Mouse (Mus musculus) liver, embryonic 12.5 days (tissue): ENCODE measurements around the gene Acrbp. TPM values are rescaled to one million over a fixed set of nuclear protein-coding genes. Genes with fewer than 3 reads are reported as not detected.

Experiments used
- ATAC-seq: fragments of 200-750 bp; cut with Nextera tagmentation; 2 replicates; pipeline ENCODE4 v1.8.0; 2017; ENCODE audit warnings: moderate number of reproducible peaks, mild to moderate bottlenecking, moderate library complexity
- H3K27ac ChIP-seq: fragments of 300-500 bp; sonication (generic); 2 replicates; pipeline ENCODE4 v1.5.1; 2016; ENCODE audit warnings: mild to moderate bottlenecking
- H3K27me3 ChIP-seq: fragments of 300-500 bp; sonication (generic); replicated peaks from 2 replicates; pipeline ENCODE4 v1.6.1; 2016; ENCODE audit warnings: mild to moderate bottlenecking, moderate library complexity
- H3K36me3 ChIP-seq: fragments of 300-500 bp; sonication (generic); 2 replicates; pipeline ENCODE4 v1.6.1; 2016; ENCODE audit warnings: mild to moderate bottlenecking, moderate library complexity
- H3K4me1 ChIP-seq: fragments of 300-500 bp; sonication (generic); 2 replicates; pipeline ENCODE4 v1.6.1; 2016
- H3K4me2 ChIP-seq: fragments of 300-500 bp; sonication (generic); 2 replicates; pipeline ENCODE4 v1.6.1; 2016; ENCODE audit warnings: mild to moderate bottlenecking, moderate library complexity
- H3K4me3 ChIP-seq: fragments of 300-500 bp; sonication (generic); 2 replicates; pipeline ENCODE4 v1.5.1; 2016; ENCODE audit warnings: mild to moderate bottlenecking, moderate library complexity
- H3K9ac ChIP-seq: fragments of 300-500 bp; sonication (generic); 2 replicates; pipeline ENCODE4 v1.6.1; 2016; ENCODE audit warnings: mild to moderate bottlenecking, moderate library complexity
- H3K9me3 ChIP-seq: fragments of 300-500 bp; sonication (generic); replicated peaks from 2 replicates; pipeline ENCODE4 v1.6.1; 2016; ENCODE audit warnings: mild to moderate bottlenecking, moderate library complexity
- WGBS: fragments of 180-500 bp; shearing (Covaris S2); methylation state at CpG from one replicate; pipeline ENCODE4 v1.1.7; 2016; ENCODE audit not compliant: insufficient replicate concordance; 5-methylcytosine and 5-hydroxymethylcytosine counted together
- microRNA-seq: library from miRNA; unstranded; fragments of <30 nt; microRNA quantifications from one replicate; pipeline ENCODE4, GENCODE M21; 2017
- polyA plus RNA-seq: library from polyadenylated mRNA; unstranded; fragments of >200 nt; fragmentation: Nextera tagmentation; extraction: Ambion mirVana; gene quantifications from 2 replicates; pipeline ENCODE4 v1.2.1, GENCODE M21; 2016

Gene Acrbp
- polyA plus RNA-seq, 1 experiment from 2014 or later, result 3.7 TPM

GRCm38 (mm10) chr6:125107705-125108104, 58.2 kb downstream of the Acrbp start:
- WGBS, result 86% methylated on average over 2 of the region's 2 CpGs
- H3K36me3 ChIP-seq, result peaks cover 99% of the 10 kb centered on the region
- H3K27me3 ChIP-seq, result no peaks in the 10 kb centered on the region
- H3K4me1 ChIP-seq, result peaks cover 24% of the 10 kb centered on the region
- no peaks in the 10 kb centered on the region for H3K9me3 ChIP-seq
- H3K27ac ChIP-seq, result no peak overlapping the region
- no peak for ATAC-seq
- no peak overlapping the region for H3K4me2 ChIP-seq
- no peak overlapping the region for H3K9ac ChIP-seq
- no peak overlapping the region for H3K4me3 ChIP-seq

GRCm38 (mm10) chr6:125109371-125109770, 59.9 kb downstream of the Acrbp start:
- Histone ChIP-seq H3K4me2 (no peak overlapping the region), H3K4me3 (no peak overlapping the region), H3K4me1 (peaks cover 9% of the 10 kb centered on the region), H3K9me3 (no peaks in the 10 kb centered on the region), H3K36me3 (peaks cover 100% of the 10 kb centered on the region), H3K27ac (no peak overlapping the region), H3K27me3 (no peaks in the 10 kb centered on the region), H3K9ac (no peak overlapping the region)
- no peak for ATAC-seq
- WGBS, result 90% methylated on average over 14 of the region's 14 CpGs

GRCm38 (mm10) chr6:125110927-125111326, 61.4 kb downstream of the Acrbp start:
- ATAC-seq, result no peak
- Histone ChIP-seq H3K4me3 (no peak overlapping the region), H3K9me3 (no peaks in the 10 kb centered on the region), H3K4me2 (no peak overlapping the region), H3K27ac (no peak overlapping the region), H3K9ac (no peak overlapping the region), H3K36me3 (peaks cover 98% of the 10 kb centered on the region), H3K27me3 (no peaks in the 10 kb centered on the region), H3K4me1 (no peaks in the 10 kb centered on the region)
- 89% methylated on average over 7 of the region's 7 CpGs for WGBS

GRCm38 (mm10) chr6:125112553-125112952, 63.1 kb downstream of the Acrbp start:
- Histone ChIP-seq H3K27me3 (no peaks in the 10 kb centered on the region), H3K4me1 (no peaks in the 10 kb centered on the region), H3K9ac (no peak overlapping the region), H3K27ac (no peak overlapping the region), H3K36me3 (peaks cover 98% of the 10 kb centered on the region), H3K9me3 (no peaks in the 10 kb centered on the region), H3K4me2 (no peak overlapping the region), H3K4me3 (no peak overlapping the region)
- ATAC-seq, result no peak
- 84% methylated on average over 11 of the region's 11 CpGs for WGBS

Small RNAs within 50 kb of the gene (microRNA-seq; reads per million reads assigned to microRNA genes)
- gene Mir7045, result not detected

Other genes starting within 250 kb of the Acrbp start
- 9.9 and 10.8 TPM in 2 replicates for gene Spsb2, start 241.0 kb upstream of the Acrbp start, polyA plus RNA-seq
- 630 and 674 TPM in 2 replicates for gene Tpi1, start 235.4 kb upstream of the Acrbp start, polyA plus RNA-seq
- gene Usp5, start 220.2 kb upstream of the Acrbp start, polyA plus RNA-seq, result 87.5 and 94.1 TPM in 2 replicates
- gene Cdca3, start 220.1 kb upstream of the Acrbp start, polyA plus RNA-seq, result 193 TPM in 2 replicates
- 0.29 and 0.43 TPM in 2 replicates for gene Gnb3, start 209.4 kb upstream of the Acrbp start, polyA plus RNA-seq
- gene P3h3, start 191.9 kb upstream of the Acrbp start, polyA plus RNA-seq, result 5.0 and 5.5 TPM in 2 replicates
- 0.08 and 0.17 TPM in 2 replicates for gene Gpr162, start 185.7 kb upstream of the Acrbp start, polyA plus RNA-seq
- gene Cd4, start 161.5 kb upstream of the Acrbp start, polyA plus RNA-seq, result 0.05 and 0.07 TPM in 2 replicates
- gene Lag3, start 138.0 kb upstream of the Acrbp start, polyA plus RNA-seq, result 0.32 and 0.33 TPM in 2 replicates
- gene Ptms, start 129.6 kb upstream of the Acrbp start, polyA plus RNA-seq, result 64.5 and 66.7 TPM in 2 replicates
- 178 and 187 TPM in 2 replicates for gene Mlf2, start 118.3 kb upstream of the Acrbp start, polyA plus RNA-seq
- gene Cops7a, start 84.2 kb upstream of the Acrbp start, polyA plus RNA-seq, result 88.7 and 95.2 TPM in 2 replicates
- gene Pianp, start 53.0 kb upstream of the Acrbp start, polyA plus RNA-seq, result 0.11 TPM in 1 of 2 replicates, not detected in the other
- gene Zfp384, start 40.5 kb upstream of the Acrbp start, polyA plus RNA-seq, result 6.6 and 7.2 TPM in 2 replicates
- gene Ing4, start 9.9 kb upstream of the Acrbp start, polyA plus RNA-seq, result 34.4 and 34.6 TPM in 2 replicates
- gene Lpar5, start 18.2 kb downstream of the Acrbp start, polyA plus RNA-seq, result 1.9 and 2.2 TPM in 2 replicates
- 38.3 and 40.5 TPM in 2 replicates for gene Chd4, start 46.3 kb downstream of the Acrbp start, polyA plus RNA-seq
- gene Nop2, start 82.2 kb downstream of the Acrbp start, polyA plus RNA-seq, result 83.1 and 85.3 TPM in 2 replicates
- gene Iffo1, start 95.6 kb downstream of the Acrbp start, polyA plus RNA-seq, result 6.6 and 7.3 TPM in 2 replicates
- gene Gapdh, start 116.8 kb downstream of the Acrbp start, polyA plus RNA-seq, result 1,499 and 1,575 TPM in 2 replicates
- gene Ncapd2, start 142.0 kb downstream of the Acrbp start, polyA plus RNA-seq, result 132 and 138 TPM in 2 replicates
- gene Mrpl51, start 142.1 kb downstream of the Acrbp start, polyA plus RNA-seq, result 211 and 222 TPM in 2 replicates
- gene Vamp1, start 165.9 kb downstream of the Acrbp start, polyA plus RNA-seq, result 2.3 and 2.6 TPM in 2 replicates
- gene Tapbpl, start 182.2 kb downstream of the Acrbp start, polyA plus RNA-seq, result 3.8 and 4.0 TPM in 2 replicates
- 2.6 and 3.2 TPM in 2 replicates for gene Cd27, start 187.3 kb downstream of the Acrbp start, polyA plus RNA-seq
- not detected in 2 replicates for gene Tuba3a, start 236.4 kb downstream of the Acrbp start, polyA plus RNA-seq